Mouse (Mus musculus) CD4-positive, CD25-positive, alpha-beta regulatory T cell, adult 2 months (primary cell): ENCODE data around the gene Ankrd26.
A peak's percentile ranks its signal among the peaks of the same experiment; 100 is the strongest.
"Not testable (repeated sequence)": the region's sequence is repeated elsewhere in the genome, so short reads cannot be mapped to it uniquely, and the experiment has no call there.

Experiments used
- DNase-seq: peaks from one replicate; pipeline ENCODE4 v3.0.0-alpha.2; 2012; ENCODE audit warnings: low read depth, low spot score

The Ankrd26 gene

DNA sequence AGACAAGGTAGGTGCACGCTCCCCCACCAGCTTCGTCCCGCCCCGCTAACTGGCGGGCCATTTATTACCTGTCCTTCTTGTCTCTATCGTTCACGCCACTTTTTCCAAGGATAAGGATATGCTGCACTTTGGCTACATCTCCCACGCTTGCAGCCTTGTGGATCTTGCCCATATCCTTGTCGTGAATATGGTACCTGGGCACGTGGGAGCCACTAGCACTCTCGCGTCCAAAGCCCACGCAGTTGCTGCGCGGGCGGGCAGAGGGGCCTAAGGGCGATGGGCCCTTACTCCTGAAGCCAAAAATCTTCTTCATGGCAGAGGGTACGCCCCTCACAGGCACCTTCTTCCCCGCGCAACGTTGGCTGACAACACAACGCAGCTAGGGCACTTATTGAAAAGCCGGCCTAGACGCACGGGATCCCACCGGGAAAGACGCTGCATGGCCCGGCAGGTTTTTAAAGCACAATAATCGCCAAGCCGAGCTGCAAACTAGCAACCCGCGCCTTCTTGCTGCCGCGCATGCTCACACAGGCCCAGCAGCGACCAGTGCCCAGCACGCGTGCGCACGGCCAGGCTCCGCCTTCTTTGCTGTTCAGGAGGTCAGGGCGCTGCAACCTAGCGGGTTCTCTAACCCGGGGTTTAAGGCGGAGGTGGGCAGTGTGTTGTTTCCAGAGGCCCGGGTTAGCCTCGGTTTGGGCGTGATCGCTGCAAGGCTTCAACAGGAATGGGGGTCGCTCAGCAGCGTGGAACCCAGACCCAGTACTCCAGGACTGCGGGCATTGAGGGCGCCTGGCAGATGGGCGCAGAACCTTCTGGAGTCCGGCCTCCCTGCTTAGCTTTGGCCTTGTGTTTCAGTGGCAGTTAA is at the start of gene Ankrd26:
Gene Ankrd26 (minus strand): TSS at position 482 of the 865 bp plus-strand sequence.
- DNase-seq: peak; percentile 95

DNA sequence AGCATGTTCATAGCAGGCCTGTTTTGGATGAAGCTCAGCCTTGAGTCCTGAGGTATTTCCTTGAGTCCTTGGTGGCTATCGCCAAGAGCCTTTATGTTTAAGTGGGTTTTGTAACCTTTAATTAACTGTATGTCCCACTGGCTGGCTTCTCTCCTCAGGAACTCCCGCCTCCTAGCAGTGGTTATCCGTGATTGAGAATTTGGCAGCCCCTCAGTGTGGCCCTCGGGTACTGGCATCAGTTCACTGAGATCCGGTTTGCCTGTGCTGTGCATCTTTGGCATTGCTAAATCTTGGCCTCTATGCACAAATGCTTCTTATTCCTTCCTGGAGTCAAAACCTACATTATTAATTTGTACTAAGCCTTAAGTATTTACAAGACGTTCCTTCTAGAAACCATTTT is 46.9 kb upstream of the Ankrd26 start:
- DNase-seq: no peak

DNA sequence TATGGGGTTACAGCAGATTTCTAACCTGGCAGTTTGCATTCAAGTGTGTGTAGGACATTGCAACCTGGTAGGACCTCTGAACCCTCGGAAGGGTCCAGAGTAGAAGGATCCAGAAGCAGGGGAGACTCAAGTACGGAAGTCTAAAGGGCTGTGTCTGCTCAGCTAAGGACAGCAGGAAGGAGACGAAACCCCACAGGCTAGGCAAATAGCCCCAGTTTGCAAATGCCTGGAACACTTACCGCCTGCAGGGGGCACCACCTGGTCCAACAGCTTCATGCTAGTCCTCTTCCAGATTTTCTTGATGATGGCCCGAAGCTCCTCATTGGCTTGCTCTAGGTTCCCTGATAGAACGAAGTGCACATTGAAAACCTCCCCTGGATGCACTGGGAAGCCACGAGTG is 43.9 kb upstream of the Ankrd26 start:
- no peak for DNase-seq

DNA sequence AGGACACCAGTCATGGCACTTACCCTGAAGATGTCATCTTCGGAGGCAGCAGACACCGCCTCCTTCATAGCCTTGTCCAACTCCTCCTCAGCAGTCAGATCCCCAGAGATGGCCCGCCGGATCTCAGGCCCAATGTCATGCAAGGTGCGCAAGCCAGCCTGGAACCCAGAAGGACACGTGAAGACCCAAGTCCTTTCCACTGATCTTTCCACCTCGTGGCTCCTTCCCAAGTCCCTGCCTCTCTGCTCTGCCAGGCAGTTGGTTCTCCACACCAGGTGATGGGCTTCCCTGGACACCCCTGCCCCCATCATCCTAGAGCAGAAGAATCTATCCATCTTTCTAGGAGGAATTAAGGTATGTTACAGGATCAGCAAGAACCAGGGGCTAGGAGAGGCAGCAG is 41.8 kb upstream of the Ankrd26 start:
- no peak for DNase-seq

DNA sequence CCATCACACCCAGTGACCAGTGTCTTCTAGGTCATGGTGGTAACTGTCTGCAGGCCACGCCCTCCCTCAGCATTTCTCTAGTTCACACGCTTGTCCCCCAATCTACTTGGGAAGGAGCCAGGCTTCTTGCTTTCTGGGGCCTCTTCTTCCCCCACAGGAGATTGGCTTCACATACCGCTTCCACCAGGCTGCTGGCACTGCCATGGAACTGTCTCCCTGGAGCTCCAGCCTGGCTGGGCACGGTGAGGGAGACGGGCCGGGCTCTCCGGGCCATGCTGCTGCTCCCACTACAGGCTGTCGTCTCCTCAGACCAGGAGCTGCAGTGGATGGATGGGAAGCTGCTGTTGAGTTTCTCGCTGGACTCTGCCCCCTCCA is 33.6 kb upstream of the Ankrd26 start:
- no peak for DNase-seq

DNA sequence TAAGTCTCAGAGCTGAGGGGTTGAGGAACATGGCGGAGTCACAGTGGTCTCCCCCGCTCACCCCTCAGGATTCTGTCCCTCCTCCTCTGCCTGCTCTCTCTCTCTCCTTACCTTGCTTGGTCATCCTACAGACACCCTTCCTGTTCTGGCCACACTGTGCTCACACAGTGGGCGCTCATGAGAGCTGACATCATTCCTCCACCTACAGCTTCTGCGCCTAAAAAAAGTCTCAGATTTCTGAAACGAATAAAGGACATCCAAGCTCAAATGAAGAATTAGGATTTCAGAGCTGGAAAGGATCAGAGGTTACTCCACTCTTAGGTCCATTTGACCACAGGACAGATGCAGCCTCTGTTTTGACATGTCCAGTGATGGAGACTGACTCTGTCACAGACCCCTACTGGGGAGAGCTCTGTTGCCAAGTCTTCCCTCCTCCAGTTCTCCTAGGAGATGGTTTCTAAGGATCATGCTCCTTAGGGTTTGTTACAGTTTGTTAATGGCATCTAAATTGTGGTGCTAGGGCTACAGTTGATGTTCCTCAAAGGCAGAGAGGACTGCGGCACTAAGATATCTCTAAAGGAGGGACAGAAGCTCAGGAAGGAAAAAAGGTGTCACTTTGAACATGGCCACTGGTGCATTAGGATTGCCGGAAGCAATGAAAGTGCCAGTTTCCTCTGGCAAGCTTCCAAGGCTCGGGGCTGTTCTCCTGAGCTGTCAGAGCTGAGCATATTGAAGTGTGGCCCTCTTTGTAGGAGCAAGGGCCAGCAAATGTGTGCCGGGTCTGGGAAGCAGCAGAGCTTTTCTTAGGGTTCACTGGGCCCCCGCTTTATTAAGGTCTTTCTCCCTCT is 33.0 kb upstream of the Ankrd26 start:
- no peak for DNase-seq

DNA sequence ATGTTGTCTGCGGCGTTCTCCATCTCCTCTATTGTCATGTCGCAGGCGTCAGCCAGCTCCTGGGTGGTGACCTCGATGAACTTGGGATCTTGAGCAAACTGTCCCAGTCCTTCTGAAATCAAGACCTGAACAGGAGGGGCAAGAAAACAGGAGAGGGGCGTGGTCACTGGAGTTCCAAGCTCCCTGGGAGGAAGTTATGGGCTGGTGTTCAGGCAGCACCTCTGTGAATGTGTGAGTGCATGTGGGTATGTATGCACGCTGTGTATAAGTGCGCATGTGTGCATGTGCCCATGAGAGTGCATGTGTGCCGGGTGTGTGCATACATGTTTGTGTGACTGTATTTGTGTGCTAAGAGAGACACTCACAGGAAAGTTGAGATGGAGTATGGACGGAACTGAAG is 32.0 kb upstream of the Ankrd26 start:
- DNase-seq: no peak

DNA sequence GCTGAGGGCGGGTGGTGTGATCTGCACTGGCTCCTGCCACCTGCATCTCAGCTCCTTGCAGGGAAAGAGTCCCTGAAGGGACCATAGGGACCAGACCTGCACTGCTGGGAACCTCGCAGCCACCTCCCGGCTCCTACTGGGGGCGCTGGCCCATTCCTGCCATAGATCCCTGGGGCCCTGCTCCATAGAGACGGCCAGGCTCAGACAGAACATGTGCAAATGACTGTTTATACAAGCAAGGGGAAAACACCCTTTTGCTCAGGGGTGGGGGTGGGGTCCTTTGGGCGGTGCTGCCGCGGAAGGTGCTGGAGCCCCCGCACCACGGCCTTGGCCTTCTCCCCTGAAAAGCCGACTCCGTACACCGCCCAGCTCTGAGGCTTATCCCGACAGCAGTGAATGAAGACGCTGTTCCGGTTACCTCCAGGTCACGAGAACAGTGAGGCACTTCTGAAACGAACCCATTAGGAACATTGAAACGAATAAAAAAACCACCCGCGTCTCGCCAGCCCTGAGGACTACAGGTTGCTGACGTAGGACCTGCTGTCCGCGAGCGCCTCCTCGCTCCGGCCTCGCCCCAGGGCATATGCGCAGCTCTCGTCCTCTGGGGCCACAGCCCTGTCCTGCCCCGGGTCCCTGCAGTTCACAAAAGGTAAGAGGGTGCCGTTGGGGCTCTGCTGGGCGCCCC is 31.5 kb upstream of the Ankrd26 start:
- peak; percentile 28 for DNase-seq

DNA sequence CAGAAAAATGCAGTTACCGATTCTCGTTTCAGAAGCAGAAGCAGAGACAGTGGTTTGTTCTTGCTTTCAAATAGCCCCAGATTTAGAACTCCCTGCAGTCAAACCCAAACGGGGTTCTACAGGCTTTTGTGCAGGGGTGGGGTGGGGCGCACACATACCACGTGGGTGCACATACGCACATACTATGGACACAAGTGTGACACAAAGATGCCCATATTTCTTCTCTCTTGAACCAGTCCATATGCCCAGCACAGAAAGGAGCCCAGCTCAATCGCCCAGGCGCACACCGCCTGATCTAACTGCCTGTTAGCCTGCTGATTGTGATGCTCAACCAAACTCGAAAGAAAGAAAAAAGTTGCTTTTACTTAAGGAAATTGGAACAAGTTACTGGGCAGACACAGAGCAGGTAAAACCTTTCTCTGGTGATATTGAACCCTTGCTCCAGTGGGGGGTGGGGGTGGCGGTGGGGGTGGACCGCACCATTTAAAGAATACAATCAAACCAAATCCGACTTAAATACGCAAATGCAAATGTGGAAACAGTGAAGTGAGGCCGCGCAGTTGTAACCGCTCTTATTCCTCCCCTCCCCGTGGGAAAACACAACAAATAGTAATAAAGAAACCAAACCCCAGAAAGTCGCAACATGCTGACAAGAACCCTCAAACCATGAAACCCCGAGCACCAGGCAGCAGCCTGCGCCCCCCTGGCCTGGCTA is 30.8 kb upstream of the Ankrd26 start:
- peak; percentile 7 for DNase-seq

DNA sequence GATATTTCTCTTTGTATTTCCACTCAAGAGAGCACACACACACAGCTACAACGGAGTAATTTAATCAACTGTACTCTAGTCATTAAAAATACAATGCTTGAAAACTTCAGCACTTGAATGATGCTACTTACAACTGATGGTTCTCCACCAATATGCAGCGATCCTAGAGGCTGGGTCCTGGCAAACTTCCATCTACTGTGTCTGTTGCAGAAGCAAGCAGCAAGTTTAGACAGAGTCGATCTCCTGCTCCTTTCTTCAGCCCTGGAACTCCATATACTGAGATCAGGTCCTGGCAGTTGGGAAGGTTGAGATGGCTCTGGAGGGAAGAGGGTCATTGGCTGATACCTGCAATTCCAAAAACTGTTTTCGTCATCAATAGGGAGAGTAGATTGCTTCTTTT is 16.7 kb upstream of the Ankrd26 start:
- not testable (repeated sequence) for DNase-seq

DNA sequence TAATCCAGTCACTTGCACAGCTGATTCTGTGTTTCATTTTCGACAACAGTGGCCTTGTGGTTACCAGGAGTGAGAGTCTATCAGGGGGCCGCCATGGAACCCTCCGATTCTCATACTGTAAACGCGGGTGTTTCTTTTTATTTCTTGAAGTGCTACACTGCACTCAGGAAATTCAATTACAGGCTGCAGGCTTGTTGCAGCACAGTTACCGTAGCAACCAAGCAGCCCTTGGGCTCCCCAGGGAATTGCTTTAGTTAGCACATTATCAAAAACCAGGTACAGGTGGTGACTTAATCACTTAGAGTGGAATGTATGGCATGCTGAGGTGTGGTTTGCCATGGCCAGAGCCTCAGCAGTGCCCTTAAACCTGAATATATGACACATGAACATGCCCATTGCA is 12.3 kb upstream of the Ankrd26 start:
- DNase-seq: no peak

DNA sequence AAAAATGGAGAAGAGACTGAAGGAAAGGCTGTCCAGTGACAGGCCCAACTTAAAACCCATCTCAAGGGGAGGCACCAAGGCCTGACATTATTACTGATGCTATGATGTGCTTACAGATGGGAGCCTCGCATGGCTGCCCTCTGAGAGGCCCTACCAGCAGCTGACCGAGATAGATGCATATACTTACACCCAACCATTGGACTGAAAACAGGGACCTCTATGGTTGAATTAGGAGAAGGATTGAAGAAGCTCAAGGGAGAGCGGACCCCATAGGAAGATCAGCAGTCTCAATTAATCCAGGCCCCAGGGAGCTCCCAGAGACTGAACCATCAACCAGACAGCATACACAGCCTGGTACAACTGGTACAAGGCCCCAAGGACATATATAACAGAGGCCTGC is 5.8 kb upstream of the Ankrd26 start:
- no peak for DNase-seq

DNA sequence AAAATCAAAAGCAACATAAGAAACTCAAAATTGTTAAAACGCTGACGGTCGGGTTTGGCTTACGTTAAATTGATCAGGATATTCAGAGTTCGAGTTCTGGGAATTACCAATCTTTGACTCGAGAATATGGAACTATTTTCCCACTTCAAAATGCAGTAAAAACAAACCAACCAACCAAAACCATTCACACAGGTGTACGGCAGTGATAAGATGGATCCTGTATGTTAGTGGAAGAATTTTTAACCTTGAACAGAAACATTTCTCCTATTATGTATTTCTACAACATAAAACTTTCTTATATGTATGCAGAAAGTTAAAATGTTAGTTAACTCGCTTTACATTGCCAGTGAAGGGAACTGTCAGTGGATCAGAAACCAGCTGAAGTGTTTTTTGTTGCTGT is 801 bp downstream of the Ankrd26 start:
- no peak for DNase-seq

DNA sequence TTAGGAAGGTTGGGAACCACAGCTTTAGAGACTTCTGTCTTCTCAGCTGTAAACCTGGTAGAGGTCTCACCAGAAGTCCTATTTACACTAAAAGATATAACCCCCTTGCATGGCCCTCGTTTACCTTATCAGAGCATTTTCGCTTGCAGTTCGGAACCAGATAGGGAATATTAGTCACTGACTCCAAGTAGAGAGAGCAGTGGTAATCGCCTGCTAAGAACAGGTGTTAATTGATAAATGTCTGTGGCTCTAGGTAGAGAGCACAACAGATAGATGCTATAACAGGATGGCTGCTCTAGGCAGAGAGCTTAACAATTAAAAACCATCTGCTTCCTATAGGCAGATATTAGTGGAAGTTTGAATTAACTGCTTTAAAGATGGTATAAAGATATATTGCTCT is 23.4 kb downstream of the Ankrd26 start:
- DNase-seq: no peak

DNA sequence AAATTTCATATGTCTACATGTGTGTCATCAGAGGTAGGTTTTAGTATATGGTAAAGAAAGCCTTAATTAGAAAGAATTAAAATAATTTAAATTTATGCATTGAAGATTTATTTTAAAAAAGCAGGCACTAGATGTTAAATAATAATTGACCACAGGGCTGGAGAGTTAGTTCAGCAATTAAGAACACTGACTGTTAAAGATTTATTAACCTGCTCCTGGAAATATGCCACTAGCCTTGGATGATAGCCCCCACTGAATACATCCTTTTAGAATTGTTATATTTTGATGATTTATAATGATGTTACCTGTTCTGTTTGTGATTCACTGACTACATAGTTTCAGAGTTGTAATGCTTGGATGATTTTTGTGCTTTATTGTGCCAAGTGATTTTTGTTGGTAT is 24.8 kb downstream of the Ankrd26 start:
- DNase-seq: not testable (repeated sequence)

DNA sequence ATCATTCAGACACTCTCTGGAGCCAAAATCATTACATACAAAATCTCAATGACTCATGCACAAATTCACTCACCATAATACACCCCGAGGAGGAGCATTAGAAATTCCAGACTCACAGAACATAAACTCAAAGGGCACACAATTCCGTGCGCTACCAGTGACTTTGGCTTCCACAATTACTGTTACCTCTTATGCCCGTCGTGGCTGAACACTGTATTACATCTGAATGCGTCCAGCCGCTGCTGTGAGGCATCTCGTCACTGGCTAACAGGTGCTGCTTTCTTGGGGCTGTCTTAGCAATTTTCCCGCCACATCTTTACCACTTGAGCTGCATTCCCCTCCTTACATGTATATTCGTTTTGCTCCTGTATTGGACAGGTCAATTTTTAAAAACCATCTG is 26.7 kb downstream of the Ankrd26 start:
- no peak for DNase-seq

DNA sequence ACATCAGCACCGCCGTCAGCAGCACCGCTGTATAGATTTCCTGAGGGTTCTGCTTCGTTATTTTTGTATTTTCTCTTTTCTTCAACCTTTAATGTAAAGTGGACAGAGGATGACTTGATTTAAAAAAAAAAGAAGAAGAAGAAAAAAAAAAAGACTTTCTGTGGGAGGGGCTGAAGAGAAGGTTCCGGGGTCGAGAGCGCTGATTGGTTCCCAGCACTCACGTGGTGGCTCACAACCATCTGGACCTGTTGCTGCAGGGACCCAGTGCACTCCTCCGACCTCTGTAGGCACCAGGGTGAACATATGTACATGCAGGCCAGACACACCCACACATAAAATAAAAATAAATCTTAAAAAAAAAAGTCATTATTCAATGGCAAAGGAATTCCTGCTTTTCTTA is 28.6 kb downstream of the Ankrd26 start:
- no peak for DNase-seq

DNA sequence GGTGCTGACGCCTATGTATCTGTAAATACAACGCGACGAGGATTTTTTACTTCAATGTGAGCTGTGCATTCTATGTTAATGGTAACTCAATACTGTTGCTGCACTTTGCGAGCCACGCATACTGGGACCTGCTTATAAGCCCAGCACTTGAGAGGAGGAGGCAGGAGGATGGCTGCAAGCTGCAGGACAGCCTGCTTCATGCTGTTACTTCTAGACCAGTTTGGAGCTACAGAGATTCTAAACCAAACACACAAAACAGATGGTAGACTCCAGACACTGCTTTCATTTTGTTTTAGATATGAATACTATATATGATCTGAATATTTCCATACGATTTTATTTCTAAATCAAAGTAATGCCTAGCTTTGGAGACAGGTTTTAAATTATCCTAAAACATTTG is 41.4 kb downstream of the Ankrd26 start:
- DNase-seq: no peak

DNA sequence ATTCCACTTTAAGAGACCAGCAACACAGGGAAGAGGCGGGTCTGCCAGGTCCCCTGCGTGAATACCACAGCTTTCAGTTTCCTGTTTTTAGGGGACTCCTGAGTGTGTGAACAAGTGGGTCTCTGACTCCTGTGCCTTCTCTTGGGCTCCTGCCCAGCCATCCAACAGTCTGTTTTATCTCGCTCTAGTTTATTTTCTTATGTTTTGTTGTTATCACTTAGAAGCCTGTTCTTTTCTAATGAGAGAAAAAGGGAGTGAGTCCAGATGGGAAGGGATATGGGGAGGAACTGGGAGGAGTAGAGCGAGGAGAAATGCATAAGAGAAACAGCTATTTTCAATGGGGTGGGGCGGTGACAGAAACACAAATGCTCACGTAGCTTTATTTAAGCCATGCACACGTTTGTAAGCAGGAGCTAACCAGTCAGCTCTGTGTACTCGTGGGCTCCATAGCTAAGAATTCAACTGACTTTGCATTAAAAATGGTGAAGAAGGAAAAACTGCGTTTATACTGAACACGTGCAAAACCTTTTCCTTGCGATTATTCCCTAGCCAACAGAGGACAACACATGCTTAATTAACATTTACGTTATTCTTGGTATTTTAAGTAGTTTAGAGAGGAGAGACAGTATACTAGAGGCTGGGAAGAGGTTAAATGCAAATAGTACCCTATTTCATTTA is 48.6 kb downstream of the Ankrd26 start:
- DNase-seq: no peak

DNA sequence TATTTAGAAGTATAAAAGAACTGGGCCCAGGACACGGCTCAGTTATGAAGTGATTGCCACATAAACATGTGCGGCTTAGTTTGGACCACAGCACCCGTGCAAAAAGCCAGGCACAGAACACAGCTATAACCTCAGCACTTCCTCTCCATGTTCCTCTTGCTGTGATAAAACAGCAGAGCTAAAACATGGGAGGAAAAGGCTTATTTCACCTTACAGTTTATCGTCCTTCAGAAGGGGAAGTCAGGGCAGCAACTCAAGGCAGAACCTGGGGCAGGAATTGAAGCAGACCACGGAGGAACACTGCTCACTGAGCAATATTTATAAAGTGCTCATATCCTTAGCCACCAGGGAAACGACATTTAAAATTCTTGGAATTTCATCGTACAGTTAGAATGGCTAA is 63.0 kb downstream of the Ankrd26 start:
- DNase-seq: no peak

DNA sequence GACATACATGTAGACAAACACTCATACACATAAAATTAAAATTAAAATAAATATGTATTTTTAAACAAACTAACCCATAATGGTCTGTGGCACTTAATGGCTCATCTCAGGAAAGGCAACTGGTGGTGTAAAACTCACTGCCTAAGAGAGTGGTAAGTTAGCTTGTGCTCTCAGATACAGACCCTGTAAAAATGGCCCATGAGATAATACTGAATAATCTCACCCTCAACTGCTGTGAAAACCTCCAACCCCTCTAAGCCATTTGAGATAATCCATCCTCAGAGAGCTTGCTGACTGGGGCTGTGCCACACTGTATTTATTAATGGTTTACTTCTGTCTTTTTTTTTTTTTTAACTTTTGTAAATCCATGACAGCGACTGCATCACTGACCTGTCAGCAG is 79.9 kb downstream of the Ankrd26 start:
- no peak for DNase-seq
